Mouse (Mus musculus): ENCODE data around the gene Ahcy.
A peak's percentile ranks its signal among the peaks of the same experiment; 100 is the strongest.
"Not testable (repeated sequence)": the region's sequence is repeated elsewhere in the genome, so short reads cannot be mapped to it uniquely, and the experiment has no call there.

Ahcy gene

DNA sequence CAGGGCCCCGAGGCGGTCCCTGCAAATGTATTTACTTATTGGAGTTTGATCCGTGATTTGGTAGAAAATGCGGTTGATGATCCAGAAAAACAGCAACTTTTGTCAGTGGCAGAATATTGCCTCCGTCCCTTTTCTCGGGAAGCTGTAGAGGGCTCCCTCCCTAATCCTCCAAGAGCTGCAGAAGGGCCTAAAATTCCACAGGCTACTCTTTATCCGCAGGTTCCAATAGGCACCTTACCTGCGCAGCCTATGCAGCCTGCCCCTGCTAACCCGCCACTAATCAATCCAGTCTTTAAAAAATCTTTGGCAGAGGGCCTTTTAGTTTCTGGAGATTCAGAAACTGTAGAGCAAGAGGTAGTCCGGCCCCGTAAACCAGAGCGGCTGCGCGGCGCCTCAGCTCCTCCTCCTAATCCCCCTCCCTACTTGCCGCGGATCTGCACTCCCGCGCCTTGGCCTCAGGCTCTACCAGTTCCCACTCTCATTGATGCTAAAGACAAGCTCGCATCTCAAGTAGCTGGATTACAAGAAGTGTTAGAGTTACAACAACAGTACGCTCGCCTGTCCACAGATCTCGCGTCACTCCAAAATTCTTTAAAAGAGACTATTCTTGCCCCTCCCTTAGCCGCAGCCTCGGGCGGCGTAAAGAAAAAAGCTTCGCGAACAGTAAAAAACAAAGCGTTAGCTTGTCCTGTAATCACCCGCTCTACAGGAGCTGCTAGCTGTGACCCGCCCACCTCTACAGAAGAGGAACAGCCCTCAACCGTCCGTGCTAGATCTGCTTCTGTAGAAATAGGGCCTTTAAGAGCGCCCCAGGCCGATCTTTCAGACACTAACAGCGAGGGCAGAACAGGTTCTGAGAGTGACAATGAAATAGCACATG lies 55.3 kb downstream of the Ahcy start:
- peak; percentile 31 for DNase-seq

DNA sequence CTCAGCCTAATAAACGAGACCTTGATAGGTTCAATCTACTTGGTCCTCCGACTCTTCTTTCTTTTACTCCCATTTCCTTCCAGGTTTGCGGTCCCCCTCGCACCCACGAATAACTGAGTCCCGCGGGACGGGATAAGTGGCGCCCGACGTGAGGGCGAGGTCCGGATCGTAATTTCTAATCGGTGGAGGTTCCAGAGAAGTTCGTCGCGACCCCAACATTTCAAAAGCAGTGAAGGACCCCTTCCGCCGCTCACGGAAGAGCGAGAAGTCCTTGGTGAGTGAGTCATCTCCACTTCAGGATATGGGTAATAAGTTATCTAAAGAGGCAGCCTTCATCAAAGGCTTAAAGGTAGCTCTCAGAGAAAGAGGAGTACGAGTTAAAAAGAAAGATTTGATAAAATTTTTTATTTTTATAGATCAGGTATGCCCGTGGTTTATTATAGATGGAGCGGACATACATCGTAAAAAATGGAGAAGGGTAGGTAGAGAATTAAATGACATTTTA lies 56.0 kb downstream of the Ahcy start, which contains the start of gene Gm14226:
Gene Gm14226, plus strand, starts transcription at position 16 of the 505 bp plus-strand sequence.
- not testable (repeated sequence) for DNase-seq

- not testable (repeated sequence) for DNase-seq
These were observed 57.5 kb downstream of the Ahcy start for GRCm38 (mm10) chr2:155016751-155017150.

GRCm38 (mm10) chr2:155012991-155013390 lies 61.3 kb downstream of the Ahcy start:
- no peak for DNase-seq

- DNase-seq, result no peak
These were observed 63.1 kb downstream of the Ahcy start for GRCm38 (mm10) chr2:155011086-155011656.

Data from cerebellum, adult 9-10 months (tissue).